Mouse (Mus musculus): Measurements from ENCODE around the gene Fgfr2. TPM values are rescaled to one million over a fixed set of nuclear protein-coding genes. Genes with fewer than 3 reads are reported as not detected.
"Not testable (repeated sequence)": the region's sequence is repeated elsewhere in the genome, so short reads cannot be mapped to it uniquely, and the experiment has no call there.

The Fgfr2 gene
- polyA plus RNA-seq, 1 experiment from 2014 or later, result 86.9 TPM

DNA sequence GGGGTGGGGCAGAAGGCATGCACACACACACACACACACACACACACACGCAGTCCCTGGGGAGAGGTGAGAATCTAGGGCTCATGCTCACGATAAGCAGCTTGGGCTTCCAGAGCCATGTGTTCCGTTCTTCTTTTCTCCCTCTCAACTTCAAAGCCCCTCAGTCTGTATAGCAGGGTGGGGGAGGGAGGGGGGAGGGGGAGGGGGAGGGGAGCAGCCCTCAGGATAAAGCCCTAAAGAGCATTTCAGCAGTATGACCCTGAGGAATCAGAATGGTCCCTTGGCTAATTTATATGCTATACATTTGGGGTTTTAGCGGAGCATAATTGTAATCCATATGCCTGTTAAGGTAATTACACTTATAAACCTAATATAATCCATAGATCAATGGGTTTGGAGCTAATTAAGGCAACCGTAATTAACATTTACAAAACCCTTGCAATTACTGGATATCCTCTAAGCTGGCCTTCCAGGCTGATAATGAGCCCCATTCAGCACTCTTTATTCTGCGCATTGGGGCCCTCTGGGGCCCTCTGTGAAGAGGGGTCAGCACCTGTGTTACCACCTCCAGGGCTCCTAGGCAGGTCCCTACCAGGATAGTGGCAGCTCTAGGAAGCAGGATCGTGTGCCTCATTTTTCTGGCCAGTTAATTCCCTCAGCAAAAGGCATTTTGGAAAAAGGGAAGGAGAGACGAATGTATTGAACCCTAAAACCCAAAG, 457.3 kb downstream of the Fgfr2 start:
- H3K9me3 ChIP-seq (ENCODE audit: control insufficient read depth, low read length), result no peaks in the 10 kb centered on the region
- H3K27me3 ChIP-seq (ENCODE audit: control insufficient read depth, insufficient read depth, low read length), result no peaks in the 10 kb centered on the region
- H3K27ac ChIP-seq (ENCODE audit: low read depth, low read length), result no peak overlapping the region
- ATAC-seq (ENCODE audit: insufficient read depth, low FRiP score, low TSS enrichment) (no peak), DNase-seq (ENCODE audit: low spot score) (no peak)
- WGBS, result 30% methylated on average over 7 of the region's 8 CpGs
- no peak overlapping the region for H3K4me3 ChIP-seq (ENCODE audit: low read depth, low read length)
- no peak overlapping the region for H3K9ac ChIP-seq (ENCODE audit: low read length)
- no peaks in the 10 kb centered on the region for H3K4me1 ChIP-seq (ENCODE audit: control insufficient read depth, insufficient read depth, low read length)
- no peaks in the 10 kb centered on the region for H3K36me3 ChIP-seq (ENCODE audit: control insufficient read depth, insufficient read depth, low read length)
- no peak overlapping the region for H3K4me2 ChIP-seq (ENCODE audit: low read depth)

DNA sequence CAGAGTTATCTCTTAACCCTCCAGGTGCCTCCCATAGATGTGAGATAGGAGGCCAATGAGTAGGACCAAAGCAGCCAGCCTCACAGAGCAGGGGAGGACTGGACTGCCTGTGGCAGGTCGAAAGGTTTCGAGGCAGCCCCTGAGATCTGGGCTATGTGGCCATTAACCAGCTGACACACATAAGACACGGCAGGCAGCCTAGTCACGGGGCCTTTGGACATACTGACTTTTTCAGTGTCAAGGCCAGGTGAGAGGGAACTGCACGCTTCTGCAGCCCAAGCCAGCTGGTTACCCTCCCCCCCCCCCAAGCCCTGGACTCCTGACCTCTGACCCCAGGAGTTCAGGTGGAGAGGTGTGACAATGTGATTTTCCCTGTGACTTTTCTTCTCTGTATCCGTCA, 458.3 kb downstream of the Fgfr2 start:
- DNase-seq (ENCODE audit: low spot score) (no peak), ATAC-seq (ENCODE audit: insufficient read depth, low FRiP score, low TSS enrichment) (no peak)
- no peaks in the 10 kb centered on the region for H3K36me3 ChIP-seq (ENCODE audit: control insufficient read depth, insufficient read depth, low read length)
- H3K4me2 ChIP-seq (ENCODE audit: low read depth), result no peak overlapping the region
- H3K9ac ChIP-seq (ENCODE audit: low read length), result no peak overlapping the region
- H3K4me3 ChIP-seq (ENCODE audit: low read depth, low read length), result no peak overlapping the region
- H3K4me1 ChIP-seq (ENCODE audit: control insufficient read depth, insufficient read depth, low read length), result no peaks in the 10 kb centered on the region
- no peaks in the 10 kb centered on the region for H3K9me3 ChIP-seq (ENCODE audit: control insufficient read depth, low read length)
- 69% methylated on average over 6 of the region's 6 CpGs for WGBS
- no peak overlapping the region for H3K27ac ChIP-seq (ENCODE audit: low read depth, low read length)
- H3K27me3 ChIP-seq (ENCODE audit: control insufficient read depth, insufficient read depth, low read length), result no peaks in the 10 kb centered on the region

DNA sequence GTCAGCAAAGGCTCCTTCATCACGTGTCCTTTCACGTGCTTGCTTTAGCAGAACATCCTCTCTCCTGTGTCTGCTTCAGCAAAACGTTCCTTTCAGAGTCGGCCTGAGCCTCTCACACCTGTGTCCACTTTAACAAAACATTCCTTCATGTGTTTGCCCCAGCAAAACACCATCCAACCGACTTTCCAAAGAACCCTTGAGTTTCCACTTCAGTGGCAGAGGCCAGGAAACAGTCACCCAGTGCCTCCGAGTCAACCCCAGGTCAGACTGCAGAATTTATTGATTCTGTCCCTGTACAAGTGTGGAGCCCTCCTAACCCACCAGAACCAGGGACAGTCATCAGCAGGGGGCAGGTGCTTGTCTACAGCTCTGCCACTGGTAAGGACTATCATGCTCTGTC, 460.3 kb downstream of the Fgfr2 start:
- not testable (repeated sequence) for H3K4me2 ChIP-seq (ENCODE audit: low read depth); H3K9me3 ChIP-seq (ENCODE audit: control insufficient read depth, low read length); H3K36me3 ChIP-seq (ENCODE audit: control insufficient read depth, insufficient read depth, low read length); H3K9ac ChIP-seq (ENCODE audit: low read length); H3K27ac ChIP-seq (ENCODE audit: low read depth, low read length); DNase-seq (ENCODE audit: low spot score); H3K4me1 ChIP-seq (ENCODE audit: control insufficient read depth, insufficient read depth, low read length); H3K4me3 ChIP-seq (ENCODE audit: low read depth, low read length); ATAC-seq (ENCODE audit: insufficient read depth, low FRiP score, low TSS enrichment); H3K27me3 ChIP-seq (ENCODE audit: control insufficient read depth, insufficient read depth, low read length)
- 67% methylated on average over 6 of the region's 6 CpGs for WGBS

DNA sequence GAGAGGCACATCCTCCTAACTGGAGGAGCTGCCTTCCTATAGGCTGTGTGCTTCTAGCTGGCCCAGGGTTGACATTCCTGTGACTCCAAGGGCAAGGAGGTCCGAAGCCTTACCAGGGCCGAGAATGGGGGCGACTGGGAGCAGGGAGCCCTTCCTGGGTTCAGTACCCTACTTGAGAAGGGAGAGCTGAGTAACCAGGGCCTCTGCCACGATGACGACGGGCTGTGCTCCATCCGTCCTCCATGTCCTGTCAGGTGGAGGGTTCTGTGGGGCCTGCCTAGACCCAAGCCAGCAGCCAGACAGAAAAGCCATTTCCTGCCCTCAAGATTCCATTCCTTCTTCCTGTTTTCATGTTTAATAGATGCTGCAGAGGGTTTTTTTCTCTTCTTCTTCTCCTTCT, 463.5 kb downstream of the Fgfr2 start:
- Histone ChIP-seq H3K9me3 (ENCODE audit: control insufficient read depth, low read length) (no peaks in the 10 kb centered on the region), H3K4me1 (ENCODE audit: control insufficient read depth, insufficient read depth, low read length) (peaks cover 9% of the 10 kb centered on the region; the same call in 1 of the 2 replicates), H3K36me3 (ENCODE audit: control insufficient read depth, insufficient read depth, low read length) (no peaks in the 10 kb centered on the region), H3K4me2 (ENCODE audit: low read depth) (no peak overlapping the region), H3K4me3 (ENCODE audit: low read depth, low read length) (no peak overlapping the region), H3K27me3 (ENCODE audit: control insufficient read depth, insufficient read depth, low read length) (no peaks in the 10 kb centered on the region), H3K27ac (ENCODE audit: low read depth, low read length) (no peak overlapping the region), H3K9ac (ENCODE audit: low read length) (no peak overlapping the region)
- 79% methylated on average over 7 of the region's 7 CpGs for WGBS
- DNase-seq (ENCODE audit: low spot score) (no peak), ATAC-seq (ENCODE audit: insufficient read depth, low FRiP score, low TSS enrichment) (no peak)

DNA sequence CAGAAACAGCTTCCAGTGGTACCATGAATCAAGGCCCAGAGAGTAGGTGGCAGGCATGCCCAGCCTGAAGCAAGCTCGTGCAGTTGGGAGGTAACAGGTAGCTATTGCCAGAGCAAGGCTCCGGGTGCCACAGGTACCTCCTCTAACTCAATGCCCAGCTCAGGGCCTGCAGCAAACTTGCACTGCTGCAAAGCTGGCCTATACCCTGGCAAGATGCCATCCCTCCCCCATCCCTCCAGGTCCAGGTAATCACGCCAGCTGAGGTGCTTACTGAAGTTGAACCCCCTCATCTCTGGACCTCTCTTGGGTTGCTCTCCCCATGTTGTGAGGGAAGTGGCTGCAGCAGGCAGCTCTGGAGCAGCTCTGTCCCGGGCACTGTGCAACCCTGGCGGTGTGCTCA, 464.5 kb downstream of the Fgfr2 start:
- H3K4me2 ChIP-seq (ENCODE audit: low read depth), result no peak overlapping the region
- no peaks in the 10 kb centered on the region for H3K27me3 ChIP-seq (ENCODE audit: control insufficient read depth, insufficient read depth, low read length)
- no peaks in the 10 kb centered on the region for H3K9me3 ChIP-seq (ENCODE audit: control insufficient read depth, low read length)
- no peaks in the 10 kb centered on the region for H3K36me3 ChIP-seq (ENCODE audit: control insufficient read depth, insufficient read depth, low read length)
- ATAC-seq (ENCODE audit: insufficient read depth, low FRiP score, low TSS enrichment) (no peak), DNase-seq (ENCODE audit: low spot score) (no peak)
- H3K9ac ChIP-seq (ENCODE audit: low read length), result no peak overlapping the region
- WGBS, result 92% methylated on average over 5 of the region's 5 CpGs
- H3K4me1 ChIP-seq (ENCODE audit: control insufficient read depth, insufficient read depth, low read length), result peaks cover 9% of the 10 kb centered on the region; the same call in 1 of the 2 replicates
- no peak overlapping the region for H3K4me3 ChIP-seq (ENCODE audit: low read depth, low read length)
- H3K27ac ChIP-seq (ENCODE audit: low read depth, low read length), result no peak overlapping the region

DNA sequence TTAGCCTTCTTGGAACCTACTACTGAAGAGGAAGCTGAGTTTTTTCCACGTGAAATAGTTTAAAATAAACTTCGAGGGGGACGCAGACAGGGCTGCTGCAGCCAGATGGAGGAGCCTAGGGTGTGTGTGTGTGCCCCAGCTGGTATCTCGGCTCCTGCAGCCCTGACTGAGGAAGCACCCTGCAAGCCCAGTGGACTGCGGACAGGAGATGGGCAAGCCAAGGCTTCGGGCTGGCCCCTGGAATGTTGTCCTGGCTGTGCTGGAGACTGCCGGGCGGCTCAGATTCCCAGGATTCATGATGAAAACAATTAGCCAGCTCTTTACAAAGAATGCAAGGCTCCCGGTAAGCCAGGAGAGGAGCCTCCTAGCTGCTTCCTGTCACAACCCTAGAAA, 465.1 kb downstream of the Fgfr2 start:
- Histone ChIP-seq H3K4me2 (ENCODE audit: low read depth) (no peak overlapping the region), H3K9me3 (ENCODE audit: control insufficient read depth, low read length) (no peaks in the 10 kb centered on the region), H3K9ac (ENCODE audit: low read length) (peak overlapping the region; percentile 35), H3K4me1 (ENCODE audit: control insufficient read depth, insufficient read depth, low read length) (peaks cover 9% of the 10 kb centered on the region; the same call in 1 of the 2 replicates), H3K27ac (ENCODE audit: low read depth, low read length) (no peak overlapping the region), H3K4me3 (ENCODE audit: low read depth, low read length) (no peak overlapping the region), H3K36me3 (ENCODE audit: control insufficient read depth, insufficient read depth, low read length) (no peaks in the 10 kb centered on the region), H3K27me3 (ENCODE audit: control insufficient read depth, insufficient read depth, low read length) (no peaks in the 10 kb centered on the region)
- 22% methylated on average over 9 of the region's 9 CpGs for WGBS
- DNase-seq (ENCODE audit: low spot score) (no peak), ATAC-seq (ENCODE audit: insufficient read depth, low FRiP score, low TSS enrichment) (no peak)

DNA sequence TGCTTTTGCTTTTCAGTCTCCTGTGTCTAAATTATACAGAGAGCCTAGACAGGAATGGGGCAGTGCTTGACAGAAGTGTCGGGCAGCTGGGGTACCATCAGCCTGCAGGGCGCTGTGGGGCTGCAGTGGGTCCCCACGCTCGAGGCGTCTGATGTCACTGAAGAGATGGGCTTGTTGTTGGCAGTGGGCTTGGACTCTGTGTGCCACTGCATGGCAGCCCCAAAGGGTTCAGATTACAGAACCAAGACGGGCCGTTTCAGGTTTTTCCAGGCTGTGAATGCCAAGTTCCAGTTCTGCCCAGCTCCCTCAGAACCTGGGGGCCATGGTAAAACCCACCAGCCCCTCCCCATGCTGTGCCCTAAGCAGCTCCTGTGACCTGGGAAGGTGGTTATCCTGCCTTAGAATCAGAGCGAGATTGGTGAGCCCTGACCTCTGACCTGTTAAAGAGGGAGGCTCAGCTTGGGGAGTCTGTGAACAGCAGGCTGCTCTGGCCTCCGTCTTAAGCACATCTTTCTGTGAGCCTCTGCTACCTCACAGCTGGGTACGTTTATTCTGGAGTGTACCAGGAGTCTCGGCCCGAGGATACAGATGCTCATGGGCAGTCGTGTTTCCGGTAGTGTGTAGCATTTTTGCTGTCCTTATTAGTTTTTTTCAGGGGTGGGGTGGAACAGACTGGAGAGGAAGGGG, 465.6 kb downstream of the Fgfr2 start:
- Histone ChIP-seq H3K9me3 (ENCODE audit: control insufficient read depth, low read length) (no peaks in the 10 kb centered on the region), H3K4me2 (ENCODE audit: low read depth) (no peak overlapping the region), H3K27me3 (ENCODE audit: control insufficient read depth, insufficient read depth, low read length) (no peaks in the 10 kb centered on the region), H3K27ac (ENCODE audit: low read depth, low read length) (no peak overlapping the region), H3K9ac (ENCODE audit: low read length) (no peak overlapping the region; the same call in 1 of the 2 replicates), H3K4me3 (ENCODE audit: low read depth, low read length) (no peak overlapping the region), H3K36me3 (ENCODE audit: control insufficient read depth, insufficient read depth, low read length) (no peaks in the 10 kb centered on the region), H3K4me1 (ENCODE audit: control insufficient read depth, insufficient read depth, low read length) (peaks cover 9% of the 10 kb centered on the region; the same call in 1 of the 2 replicates)
- 54% methylated on average over 14 of the region's 14 CpGs for WGBS
- ATAC-seq (ENCODE audit: insufficient read depth, low FRiP score, low TSS enrichment) (no peak), DNase-seq (ENCODE audit: low spot score) (no peak)

DNA sequence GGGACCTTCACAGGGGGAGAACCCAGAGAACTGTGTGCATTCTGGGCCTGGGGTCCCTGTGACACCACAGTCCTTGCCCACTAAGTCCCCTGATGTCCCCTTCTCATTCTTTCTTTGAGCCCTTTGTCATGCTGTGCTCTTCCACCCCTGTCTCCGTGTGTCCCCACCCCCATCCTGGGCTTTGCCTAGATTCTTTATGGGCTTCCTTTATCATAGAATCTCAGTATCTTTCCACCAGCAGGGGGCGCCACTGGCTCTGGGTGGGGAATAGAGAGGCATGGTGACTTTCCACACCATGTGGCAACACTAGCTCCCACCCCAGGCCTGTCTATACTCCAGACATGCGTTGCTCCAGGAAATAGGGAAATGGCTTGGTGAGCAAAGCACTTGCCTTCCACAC, 466.6 kb downstream of the Fgfr2 start:
- DNase-seq (ENCODE audit: low spot score), result peak; percentile 87
- Histone ChIP-seq H3K4me2 (ENCODE audit: low read depth) (no peak overlapping the region), H3K27me3 (ENCODE audit: control insufficient read depth, insufficient read depth, low read length) (no peaks in the 10 kb centered on the region), H3K27ac (ENCODE audit: low read depth, low read length) (no peak overlapping the region), H3K36me3 (ENCODE audit: control insufficient read depth, insufficient read depth, low read length) (no peaks in the 10 kb centered on the region), H3K9ac (ENCODE audit: low read length) (peak overlapping the region; percentile 33; the same call in 1 of the 2 replicates), H3K4me3 (ENCODE audit: low read depth, low read length) (no peak overlapping the region), H3K9me3 (ENCODE audit: control insufficient read depth, low read length) (no peaks in the 10 kb centered on the region), H3K4me1 (ENCODE audit: control insufficient read depth, insufficient read depth, low read length) (peaks cover 9% of the 10 kb centered on the region; the same call in 1 of the 2 replicates)
- ATAC-seq (ENCODE audit: insufficient read depth, low FRiP score, low TSS enrichment), result peak; percentile 68
- 11% methylated on average over 3 of the region's 3 CpGs for WGBS

DNA sequence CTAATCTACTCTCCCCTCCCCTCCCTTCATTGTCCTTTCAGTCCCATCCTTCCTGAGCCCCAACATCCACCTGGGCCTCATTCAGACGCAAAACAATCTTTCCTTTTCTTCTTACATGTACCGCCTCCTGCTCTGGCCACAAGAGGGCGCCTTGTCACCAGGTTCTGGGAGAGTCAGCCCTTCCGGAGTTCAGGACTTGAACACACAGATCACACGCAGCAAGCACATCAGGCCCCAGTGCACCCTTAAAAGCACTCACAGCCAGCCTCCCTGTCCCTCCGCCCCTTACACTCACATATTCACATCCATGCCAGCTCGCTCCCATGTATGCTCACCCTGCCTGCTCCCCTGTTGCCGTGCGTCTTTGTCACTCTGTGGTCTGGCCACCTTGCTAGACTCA, 467.1 kb downstream of the Fgfr2 start:
- peaks cover 9% of the 10 kb centered on the region; the same call in 1 of the 2 replicates for H3K4me1 ChIP-seq (ENCODE audit: control insufficient read depth, insufficient read depth, low read length)
- 23% methylated on average over 9 of the region's 9 CpGs for whole genome bisulfite sequencing
- no peaks in the 10 kb centered on the region for H3K36me3 ChIP-seq (ENCODE audit: control insufficient read depth, insufficient read depth, low read length)
- H3K27ac ChIP-seq (ENCODE audit: low read depth, low read length), result no peak overlapping the region
- DNase-seq (ENCODE audit: low spot score) (peak; percentile 91), ATAC-seq (ENCODE audit: insufficient read depth, low FRiP score, low TSS enrichment) (peak; percentile 62)
- no peak overlapping the region for H3K4me2 ChIP-seq (ENCODE audit: low read depth)
- H3K9me3 ChIP-seq (ENCODE audit: control insufficient read depth, low read length), result no peaks in the 10 kb centered on the region
- peak overlapping the region; percentile 33; the same call in 1 of the 2 replicates for H3K9ac ChIP-seq (ENCODE audit: low read length)
- no peaks in the 10 kb centered on the region for H3K27me3 ChIP-seq (ENCODE audit: control insufficient read depth, insufficient read depth, low read length)
- H3K4me3 ChIP-seq (ENCODE audit: low read depth, low read length), result no peak overlapping the region
